Mouse (Mus musculus) thymus, postnatal 14 days (tissue): ENCODE measurements around the gene H2-M10.6.

ENCODE experiments used
- DNase-seq: peaks from one replicate; pipeline ENCODE4 v3.0.0; 2021

H2-M10.6 gene

DNA sequence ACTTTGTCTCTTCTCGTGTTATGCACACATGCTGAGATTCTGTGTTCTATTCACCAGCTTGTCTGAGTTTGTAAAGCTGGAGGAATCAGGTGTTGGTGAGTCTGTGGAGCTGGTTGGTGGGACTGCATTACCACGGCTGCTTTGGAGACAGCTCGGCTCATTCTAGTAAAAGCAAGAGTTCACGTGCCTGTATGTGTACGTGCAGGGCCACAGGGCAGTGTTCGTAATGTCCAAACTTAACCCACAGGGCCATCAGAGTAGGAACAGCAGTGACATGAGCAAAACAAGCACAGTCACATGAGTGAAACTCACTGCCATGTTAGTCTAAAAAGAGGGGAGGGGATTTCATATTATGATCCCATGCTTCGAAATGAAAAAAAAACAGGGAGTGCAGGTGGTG is 31.7 kb downstream of the H2-M10.6 start:
- no peak for DNase-seq

DNA sequence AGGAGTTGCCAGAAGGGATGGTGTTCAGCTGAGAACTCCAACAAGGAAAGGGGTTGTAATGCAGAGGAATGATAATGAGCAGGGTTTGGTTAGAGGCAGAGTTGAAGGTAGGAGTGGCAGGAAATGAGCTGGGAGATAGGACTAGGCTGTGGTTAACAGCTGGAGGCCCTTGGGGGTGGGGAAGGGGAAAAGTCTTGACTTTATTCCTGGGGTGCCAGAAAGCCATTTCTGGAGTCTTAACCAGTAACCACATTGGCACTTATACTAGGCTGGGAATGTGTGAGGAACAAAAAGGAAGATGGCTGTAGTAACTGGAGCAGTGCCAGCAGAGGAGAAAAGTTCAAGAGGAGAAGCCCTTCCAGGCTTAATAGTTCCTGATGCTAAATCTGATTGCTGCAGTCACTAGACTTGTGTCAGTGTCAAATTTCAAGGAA is 32.3 kb downstream of the H2-M10.6 start:
- no peak for DNase-seq

DNA sequence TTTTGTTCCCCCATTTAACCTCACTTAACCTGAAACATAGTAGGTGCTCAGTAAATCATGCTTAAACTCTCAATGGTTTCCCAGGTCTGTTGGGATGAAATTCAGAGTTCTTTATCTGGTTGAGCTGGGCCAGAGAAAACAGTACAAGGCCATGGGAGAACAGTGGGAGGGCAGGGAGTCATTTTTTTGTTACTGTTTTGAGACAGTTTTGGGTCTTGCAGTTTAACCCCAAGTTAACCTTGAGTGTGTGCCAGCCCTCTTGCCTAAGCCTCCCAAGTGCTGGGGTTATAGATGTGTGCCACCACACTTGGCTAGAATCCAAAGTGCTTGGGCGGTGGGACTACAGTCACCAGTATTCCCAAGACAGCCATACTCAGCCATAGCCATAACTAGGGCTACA is 32.8 kb downstream of the H2-M10.6 start:
- no peak for DNase-seq

DNA sequence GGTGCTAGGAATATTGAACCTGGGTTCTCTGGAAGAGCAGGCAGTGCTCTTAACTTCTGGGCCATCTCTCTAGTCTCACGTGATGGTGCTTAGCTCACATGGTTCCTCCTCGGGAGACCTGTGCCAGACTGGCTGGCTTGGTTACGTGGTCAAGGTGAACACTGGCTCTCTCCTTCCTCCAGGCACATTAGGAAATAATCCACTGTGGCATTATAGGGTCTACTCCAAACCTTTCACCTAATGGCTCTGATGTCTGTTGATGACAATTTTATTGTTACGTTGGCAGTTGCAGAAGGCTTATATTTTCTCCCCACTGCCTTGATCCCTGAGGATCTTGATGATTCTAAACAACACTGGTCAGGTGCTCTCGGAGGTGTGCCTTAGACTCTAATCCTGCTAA is 36.9 kb downstream of the H2-M10.6 start:
- DNase-seq, result no peak

DNA sequence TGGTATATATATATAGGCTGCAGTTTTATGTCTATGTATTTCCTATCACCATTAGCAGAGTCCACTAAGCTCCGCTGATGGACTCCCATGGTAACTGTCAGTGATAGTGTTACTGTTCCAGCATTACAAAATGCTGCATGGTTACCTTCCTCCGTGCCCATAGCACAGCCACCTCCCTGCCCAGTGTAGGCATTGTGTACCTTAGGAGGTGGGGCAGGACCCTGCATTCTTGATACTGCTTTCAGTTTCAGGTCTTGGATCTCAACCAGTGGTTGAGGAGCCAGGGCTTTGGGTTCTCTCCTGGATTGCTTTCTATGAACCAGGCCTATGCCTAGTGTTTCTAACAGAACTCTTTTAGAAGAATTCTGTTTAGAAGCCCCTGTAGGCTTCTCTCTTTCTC is 38.0 kb downstream of the H2-M10.6 start:
- DNase-seq, result no peak

DNA sequence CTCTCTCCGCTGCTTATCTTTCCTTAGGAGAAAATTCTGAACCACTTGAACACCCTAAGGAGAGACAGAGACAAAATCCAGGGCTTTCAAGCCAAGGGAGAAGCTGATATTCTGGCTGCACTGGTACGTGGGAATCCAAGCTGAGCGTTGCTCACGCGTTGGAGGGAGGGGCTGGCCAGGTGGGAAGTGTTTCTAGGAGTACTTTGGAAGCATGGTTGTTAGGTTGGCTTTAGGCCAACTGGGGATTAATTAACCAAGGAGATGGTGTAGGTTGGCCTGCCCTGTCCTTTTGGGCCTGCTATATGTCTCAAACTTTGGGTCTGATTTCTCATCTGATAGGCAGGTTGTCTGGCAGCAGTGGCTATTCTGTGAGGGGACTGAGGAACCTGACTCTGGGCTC is 39.2 kb downstream of the H2-M10.6 start:
- DNase-seq, result no peak

DNA sequence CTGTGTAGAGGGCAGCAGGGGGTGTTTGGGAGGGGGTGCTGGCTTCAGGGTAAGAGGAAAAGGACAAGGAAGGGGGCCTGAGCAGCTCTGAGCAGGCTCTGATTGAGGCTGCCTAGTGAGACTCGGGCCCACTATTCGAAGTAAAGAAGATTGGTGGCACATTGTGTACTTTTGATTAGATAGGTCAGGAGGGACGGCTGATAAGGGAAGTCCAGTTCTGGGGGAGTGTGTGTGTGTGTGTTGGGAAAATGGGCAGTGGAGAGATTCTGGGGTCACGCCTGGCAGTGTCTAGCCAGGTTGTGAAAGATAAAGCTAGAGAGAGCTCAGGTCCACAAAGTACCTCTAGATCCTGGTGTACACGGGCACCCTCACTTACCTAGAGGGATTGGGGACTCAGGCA is 39.7 kb downstream of the H2-M10.6 start:
- DNase-seq, result no peak

DNA sequence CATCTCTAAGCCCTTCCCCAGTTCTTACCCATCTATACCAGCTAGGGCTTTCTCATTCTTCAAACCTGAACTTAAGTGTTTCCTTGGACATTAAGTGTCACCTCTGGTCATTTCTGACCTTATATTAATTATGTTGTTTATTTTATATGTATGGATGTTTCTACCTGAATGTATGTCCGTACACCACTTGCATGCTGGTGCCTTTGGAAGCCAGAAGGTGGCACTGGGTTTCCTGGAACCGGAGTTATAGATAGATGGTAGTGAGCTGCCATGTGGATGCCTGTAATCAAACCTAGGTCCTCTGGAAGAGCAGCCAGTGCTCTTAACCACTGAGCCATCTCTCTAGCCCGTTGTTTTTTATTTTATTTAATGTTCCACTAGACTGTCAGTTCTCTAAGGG is 43.5 kb downstream of the H2-M10.6 start:
- no peak for DNase-seq

DNA sequence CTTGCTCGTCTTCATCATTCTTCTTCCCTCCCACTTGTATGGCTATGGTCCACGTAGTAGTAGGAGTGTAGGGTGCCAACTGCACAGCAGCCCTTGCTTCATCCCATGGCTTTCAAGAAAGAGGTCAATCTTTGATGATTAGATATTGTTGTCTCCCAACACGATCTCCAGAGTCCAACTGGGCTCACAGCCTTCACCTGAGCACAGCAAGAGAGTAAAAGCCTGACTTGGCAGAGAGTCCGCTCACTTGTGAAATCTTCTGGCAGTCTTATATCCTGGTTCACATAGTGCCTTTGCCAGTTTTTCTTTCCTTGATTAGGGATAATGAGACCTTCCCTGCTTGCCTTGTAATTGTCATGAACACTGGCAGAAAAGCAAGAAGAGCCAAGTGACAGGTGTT is 44.3 kb downstream of the H2-M10.6 start:
- no peak for DNase-seq

DNA sequence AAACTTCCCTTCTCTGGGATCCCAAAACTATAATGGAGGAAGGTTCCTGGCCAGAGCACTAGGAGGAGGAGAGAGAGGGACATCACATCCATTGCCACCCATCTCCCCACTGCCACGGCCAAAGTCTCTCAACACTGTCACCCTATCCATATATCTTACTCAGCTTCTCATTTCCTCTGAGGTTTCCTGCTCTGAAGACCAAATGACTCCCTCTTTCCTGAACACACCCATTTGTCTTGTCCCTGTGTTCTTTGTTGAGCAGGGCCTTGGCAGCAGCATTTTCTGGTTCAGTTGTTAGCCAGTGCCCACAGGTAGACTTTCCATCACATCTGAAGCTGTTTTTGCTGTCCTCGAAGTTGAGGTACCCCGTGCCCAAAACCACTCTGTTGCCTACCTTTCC is 46.2 kb downstream of the H2-M10.6 start:
- DNase-seq, result no peak

DNA sequence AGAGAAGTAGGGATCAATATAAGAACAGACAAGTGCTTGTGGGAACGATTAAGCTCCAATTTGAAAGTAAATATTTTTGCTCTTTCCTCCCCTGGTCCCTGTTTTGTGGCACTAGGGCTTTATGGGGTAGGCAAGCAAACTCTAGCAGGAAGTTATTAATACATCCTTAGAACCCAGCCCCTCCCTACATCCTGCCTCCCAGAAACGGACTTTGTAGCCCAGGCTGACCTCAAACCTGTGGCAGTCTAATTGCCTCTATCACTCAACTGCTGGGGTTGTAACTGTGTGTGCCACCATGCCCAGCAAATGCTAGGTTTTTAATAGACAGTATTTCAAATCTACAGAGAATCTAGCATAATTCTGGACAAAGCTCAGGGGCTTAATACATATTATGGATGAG is 49.7 kb downstream of the H2-M10.6 start:
- DNase-seq, result no peak
